In the genomic region with DNA sequence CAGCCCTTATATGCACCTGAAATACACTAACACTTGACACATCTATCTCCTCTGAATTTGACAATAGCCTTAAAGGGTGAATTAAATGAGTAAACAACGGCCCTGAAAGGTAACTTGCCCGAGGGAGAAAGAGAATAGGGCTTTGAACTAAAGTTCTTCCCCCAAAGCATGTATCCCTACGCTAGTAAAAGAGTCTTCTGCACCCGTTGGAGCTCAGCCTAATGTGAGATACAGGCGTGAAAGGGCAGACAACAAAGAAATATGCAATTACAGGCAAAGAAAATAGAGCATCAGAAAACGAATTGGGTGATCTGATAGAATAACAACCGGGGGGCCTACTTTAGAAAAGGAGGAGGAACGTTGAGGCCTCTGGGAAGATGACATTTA, we compare ENCODE assay signal across 7 mouse cellular contexts. TPM values are rescaled to one million over a fixed set of nuclear protein-coding genes. Genes with fewer than 3 reads are reported as not detected.
DNase-seq lines count a peak whose midpoint lies in the region; ATAC-seq lines count a peak whose summit lies in the region.

No protein-coding gene starts in this region.

- H3K4me1 ChIP-seq in lung, embryonic 16.5 days (replicated peaks; ENCODE audit: control insufficient read depth, insufficient read depth, low read length) = peaks cover 13% of the 10 kb centered on the region
- H3K4me1 ChIP-seq in embryonic facial prominence, embryonic 12.5 days = peaks cover 17% of the 10 kb centered on the region
- H3K4me1 ChIP-seq in limb, embryonic 11.5 days (ENCODE audit: control insufficient read depth, insufficient read depth, low read length) = peaks cover 8% of the 10 kb centered on the region; the same call in 1 of the 2 replicates
- H3K4me1 ChIP-seq in stomach, embryonic 14.5 days (ENCODE audit: control insufficient read depth, insufficient read depth, low read length) = peaks cover 13% of the 10 kb centered on the region

- no peaks in the 10 kb centered on the region for H3K9me3 ChIP-seq in lung, embryonic 16.5 days (ENCODE audit: control insufficient read depth, low read length)
- H3K9me3 ChIP-seq in embryonic facial prominence, embryonic 12.5 days = no peaks in the 10 kb centered on the region
- no peaks in the 10 kb centered on the region for H3K9me3 ChIP-seq in limb, embryonic 11.5 days (ENCODE audit: control insufficient read depth, low read length)
- H3K9me3 ChIP-seq in stomach, embryonic 14.5 days (ENCODE audit: control insufficient read depth, low read depth, low read length) = no peaks in the 10 kb centered on the region

- 5% methylated on average over 8 of the region's 8 CpGs for WGBS in lung, embryonic 16.5 days
- 6% methylated on average over 8 of the region's 8 CpGs for WGBS in embryonic facial prominence, embryonic 12.5 days
- WGBS in limb, embryonic 11.5 days = 11% methylated on average over 8 of the region's 8 CpGs
- WGBS in stomach, embryonic 14.5 days = 2% methylated on average over 8 of the region's 8 CpGs

- H3K27ac ChIP-seq in lung, embryonic 16.5 days (ENCODE audit: low read length) = peak overlapping the region; percentile 88
- H3K27ac ChIP-seq in embryonic facial prominence, embryonic 12.5 days = peak overlapping the region; percentile 88; the same call in 1 of the 2 replicates
- no peak overlapping the region for H3K27ac ChIP-seq in limb, embryonic 11.5 days (replicated peaks; ENCODE audit: low read depth, low read length)
- H3K27ac ChIP-seq in stomach, embryonic 14.5 days (ENCODE audit: low read length) = peak overlapping the region; percentile 81

- H3K27me3 ChIP-seq in lung, embryonic 16.5 days (ENCODE audit: control insufficient read depth, insufficient read depth, low read depth, low read length) = no peaks in the 10 kb centered on the region
- H3K27me3 ChIP-seq in embryonic facial prominence, embryonic 12.5 days = no peaks in the 10 kb centered on the region
- H3K27me3 ChIP-seq in limb, embryonic 11.5 days (ENCODE audit: control insufficient read depth, insufficient read depth, low read length) = no peaks in the 10 kb centered on the region
- H3K27me3 ChIP-seq in stomach, embryonic 14.5 days (ENCODE audit: control insufficient read depth, insufficient read depth, low read length) = no peaks in the 10 kb centered on the region

- ATAC-seq in lung, embryonic 16.5 days (ENCODE audit: low read depth) = no peak
- no peak for ATAC-seq in embryonic facial prominence, embryonic 12.5 days (ENCODE audit: insufficient number of reproducible peaks, insufficient read depth, low FRiP score, low TSS enrichment)
- ATAC-seq in limb, embryonic 11.5 days (ENCODE audit: insufficient number of reproducible peaks, low FRiP score, low TSS enrichment, low read depth) = no peak
- ATAC-seq in stomach, embryonic 14.5 days (ENCODE audit: insufficient number of reproducible peaks, insufficient read depth, low FRiP score, low read depth) = no peak

- peak overlapping the region; percentile 99 for H3K4me3 ChIP-seq in lung, embryonic 16.5 days (ENCODE audit: low read length)
- peak overlapping the region; percentile 97 for H3K4me3 ChIP-seq in embryonic facial prominence, embryonic 12.5 days
- H3K4me3 ChIP-seq in limb, embryonic 11.5 days (ENCODE audit: low read depth, low read length) = peak overlapping the region; percentile 96
- H3K4me3 ChIP-seq in stomach, embryonic 14.5 days (ENCODE audit: low read depth, low read length) = peak overlapping the region; percentile 71

- DNase-seq in lung, postnatal 4 days = no peak
- DNase-seq in limb, embryonic 11.5 days (ENCODE audit: low spot score) = no peak
- no peak for DNase-seq in right cerebral cortex, postnatal 4 days
- DNase-seq in ovary, postnatal 10 days (ENCODE audit: low spot score) = no peak

- peak overlapping the region; percentile 98 for H3K9ac ChIP-seq in lung, embryonic 16.5 days (ENCODE audit: low read length)
- H3K9ac ChIP-seq in embryonic facial prominence, embryonic 12.5 days = peak overlapping the region; percentile 95
- H3K9ac ChIP-seq in limb, embryonic 11.5 days (ENCODE audit: low read length) = peak overlapping the region; percentile 97
- peak overlapping the region; percentile 78 for H3K9ac ChIP-seq in stomach, embryonic 14.5 days (replicated peaks; ENCODE audit: low read depth, low read length)

- no peaks in the 10 kb centered on the region for H3K36me3 ChIP-seq in lung, embryonic 16.5 days (ENCODE audit: control insufficient read depth, insufficient read depth, low read length)
- H3K36me3 ChIP-seq in embryonic facial prominence, embryonic 12.5 days = peaks cover 8% of the 10 kb centered on the region; the same call in 1 of the 2 replicates
- no peaks in the 10 kb centered on the region for H3K36me3 ChIP-seq in limb, embryonic 11.5 days (ENCODE audit: control insufficient read depth, insufficient read depth, low read length)
- H3K36me3 ChIP-seq in stomach, embryonic 14.5 days (ENCODE audit: control insufficient read depth, insufficient read depth, low read length) = no peaks in the 10 kb centered on the region

- peak overlapping the region; percentile 73 for H3K4me2 ChIP-seq in lung, embryonic 16.5 days (ENCODE audit: low read depth, low read length)
- peak overlapping the region; percentile 78 for H3K4me2 ChIP-seq in embryonic facial prominence, embryonic 12.5 days (replicated peaks)
- H3K4me2 ChIP-seq in limb, embryonic 11.5 days (ENCODE audit: low read depth, severe bottlenecking) = peak overlapping the region; percentile 76
- H3K4me2 ChIP-seq in stomach, embryonic 14.5 days (replicated peaks; ENCODE audit: low read depth, low read length) = peak overlapping the region; percentile 64

RNA-seq across cellular contexts. Expression of a gene that starts 0.9 kb away (rescaled TPM):
- 119 and 123 TPM in 2 replicates for polyA plus RNA-seq in lung, embryonic 16.5 days (2015; fragmentation: Nextera tagmentation; extraction: Ambion mirVana)
- 171 and 177 TPM in 2 replicates for polyA plus RNA-seq in embryonic facial prominence, embryonic 12.5 days (2016; fragmentation: Nextera tagmentation; extraction: Ambion mirVana)
- polyA plus RNA-seq in limb, embryonic 11.5 days (2014; fragmentation: Nextera tagmentation; extraction: Ambion mirVana) = 142 and 143 TPM in 2 replicates
- 137 and 140 TPM in 2 replicates for polyA plus RNA-seq in stomach, embryonic 14.5 days (2014; fragmentation: Nextera tagmentation; extraction: Ambion mirVana)

RNA-seq across cellular contexts. Expression of a gene that starts 37.9 kb away (rescaled TPM):
- 47.0 and 49.0 TPM in 2 replicates for polyA plus RNA-seq in lung, embryonic 16.5 days (2015; fragmentation: Nextera tagmentation; extraction: Ambion mirVana)
- polyA plus RNA-seq in embryonic facial prominence, embryonic 12.5 days (2016; fragmentation: Nextera tagmentation; extraction: Ambion mirVana) = 27.3 and 28.5 TPM in 2 replicates
- polyA plus RNA-seq in limb, embryonic 11.5 days (2014; fragmentation: Nextera tagmentation; extraction: Ambion mirVana) = 21.5 and 24.9 TPM in 2 replicates
- 41.6 and 50.2 TPM in 2 replicates for polyA plus RNA-seq in stomach, embryonic 14.5 days (2014; fragmentation: Nextera tagmentation; extraction: Ambion mirVana)

RNA-seq across cellular contexts. Expression of a gene that starts 44.3 kb away (rescaled TPM):
- not detected in 2 replicates for polyA plus RNA-seq in lung, embryonic 16.5 days (2015; fragmentation: Nextera tagmentation; extraction: Ambion mirVana)
- polyA plus RNA-seq in embryonic facial prominence, embryonic 12.5 days (2016; fragmentation: Nextera tagmentation; extraction: Ambion mirVana) = not detected in 2 replicates
- not detected in 2 replicates for polyA plus RNA-seq in limb, embryonic 11.5 days (2014; fragmentation: Nextera tagmentation; extraction: Ambion mirVana)
- polyA plus RNA-seq in stomach, embryonic 14.5 days (2014; fragmentation: Nextera tagmentation; extraction: Ambion mirVana) = not detected in 2 replicates

RNA-seq across cellular contexts. Expression of a gene that starts 59.6 kb away (rescaled TPM):
- polyA plus RNA-seq in lung, embryonic 16.5 days (2015; fragmentation: Nextera tagmentation; extraction: Ambion mirVana) = 16.3 and 16.8 TPM in 2 replicates
- 3.6 TPM in 2 replicates for polyA plus RNA-seq in embryonic facial prominence, embryonic 12.5 days (2016; fragmentation: Nextera tagmentation; extraction: Ambion mirVana)
- polyA plus RNA-seq in limb, embryonic 11.5 days (2014; fragmentation: Nextera tagmentation; extraction: Ambion mirVana) = 2.7 and 3.6 TPM in 2 replicates
- 14.7 and 15.3 TPM in 2 replicates for polyA plus RNA-seq in stomach, embryonic 14.5 days (2014; fragmentation: Nextera tagmentation; extraction: Ambion mirVana)
